Mouse (Mus musculus) myocyte (in vitro differentiated cells): Measurements from ENCODE around the gene Scd1. TPM values are rescaled to one million over a fixed set of nuclear protein-coding genes. Genes with fewer than 3 reads are reported as not detected.

ENCODE experiments used
- H3K27me3 ChIP-seq: one replicate; pipeline ENCODE4 v1.6.1; 2011; ENCODE audit not compliant: control insufficient read depth, insufficient read depth, insufficient read length
- H3K36me3 ChIP-seq: one replicate; pipeline ENCODE4 v1.6.1; 2011; ENCODE audit not compliant: control insufficient read depth, insufficient read depth
- H3K4me2 ChIP-seq: one replicate; pipeline ENCODE4 v1.6.1; 2011; ENCODE audit warnings: low read depth, control low read depth
- H3K4me3 ChIP-seq: one replicate; pipeline ENCODE4 v1.5.1; 2011; ENCODE audit warnings: mild to moderate bottlenecking, control low read depth, moderate library complexity
- H3K79me2 ChIP-seq: one replicate; pipeline ENCODE4 v1.6.1; 2011; ENCODE audit not compliant: control insufficient read depth, insufficient read depth
- H3ac ChIP-seq: one replicate; pipeline ENCODE4 v1.6.1; 2011; ENCODE audit not compliant: control insufficient read depth, insufficient read length
- CEBPB ChIP-seq: IDR thresholded peaks from 2 replicates; pipeline ENCODE4 v1.6.1; 2011; ENCODE audit warnings: mild to moderate bottlenecking, moderate library complexity; ENCODE audit not compliant: poor library complexity, insufficient read depth, severe bottlenecking
- E2F4 ChIP-seq: IDR thresholded peaks from one replicate; pipeline ENCODE4 v1.6.1; 2011; ENCODE audit warnings: mild to moderate bottlenecking, control low read depth, moderate library complexity; ENCODE audit not compliant: insufficient read depth
- MAX ChIP-seq: IDR thresholded peaks from one replicate; pipeline ENCODE4 v1.6.1; 2011; ENCODE audit warnings: low read depth, mild to moderate bottlenecking, control low read depth
- MYOD1 ChIP-seq, 3 experiments: IDR thresholded peaks; one replicate each; pipeline ENCODE4 v1.6.1; 2011; ENCODE audit warnings: control low read depth in 2 of 3, low read depth in 2 of 3, mild to moderate bottlenecking in 2 of 3, moderate library complexity in 1 of 3; ENCODE audit not compliant: insufficient read length in 2 of 3, control insufficient read depth in 1 of 3
- MYOG ChIP-seq, 3 experiments: IDR thresholded peaks; one replicate each; pipeline ENCODE4 v1.6.1; 2011; ENCODE audit warnings: control low read depth in 2 of 3, low read depth in 2 of 3, mild to moderate bottlenecking in 2 of 3; ENCODE audit not compliant: insufficient read length in 2 of 3, control insufficient read depth in 1 of 3, insufficient read depth in 1 of 3
- POLR2A ChIP-seq: IDR thresholded peaks from one replicate; pipeline ENCODE4 v1.6.1; 2011; ENCODE audit warnings: low read depth, mild to moderate bottlenecking, control low read depth, moderate library complexity; ENCODE audit not compliant: insufficient read length
- POLR2AphosphoS2 ChIP-seq: IDR thresholded peaks from one replicate; pipeline ENCODE4 v1.6.1; 2011; ENCODE audit warnings: low read depth, control low read depth; ENCODE audit not compliant: insufficient read length
- REST ChIP-seq: IDR thresholded peaks from one replicate; pipeline ENCODE4 v1.6.1; 2011; ENCODE audit warnings: mild to moderate bottlenecking, control low read depth, moderate library complexity; ENCODE audit not compliant: insufficient read depth, insufficient read length
- SRF ChIP-seq: IDR thresholded peaks from one replicate; pipeline ENCODE4 v1.6.1; 2011; ENCODE audit warnings: low read depth; ENCODE audit not compliant: control insufficient read depth, insufficient read length
- TCF12 ChIP-seq: IDR thresholded peaks from one replicate; pipeline ENCODE4 v1.6.1; 2011; ENCODE audit warnings: mild to moderate bottlenecking, control low read depth; ENCODE audit not compliant: poor library complexity, insufficient read depth, severe bottlenecking
- TCF3 ChIP-seq: IDR thresholded peaks from one replicate; pipeline ENCODE4 v1.6.1; 2011; ENCODE audit warnings: low read depth, control low read depth; ENCODE audit not compliant: insufficient read length
- USF1 ChIP-seq: IDR thresholded peaks from one replicate; pipeline ENCODE4 v1.6.1; 2011; ENCODE audit warnings: low read depth, mild to moderate bottlenecking, control low read depth, moderate library complexity
- polyA plus RNA-seq: library from polyadenylated mRNA; unstranded; fragments of >200 nt; fragmentation: generic; extraction: Trizol; gene quantifications from one replicate; pipeline ENCODE4 v1.2.1, GENCODE M21; 2012; ENCODE audit warnings: missing spikeins

Gene Scd1
- 347 TPM for polyA plus RNA-seq

DNA sequence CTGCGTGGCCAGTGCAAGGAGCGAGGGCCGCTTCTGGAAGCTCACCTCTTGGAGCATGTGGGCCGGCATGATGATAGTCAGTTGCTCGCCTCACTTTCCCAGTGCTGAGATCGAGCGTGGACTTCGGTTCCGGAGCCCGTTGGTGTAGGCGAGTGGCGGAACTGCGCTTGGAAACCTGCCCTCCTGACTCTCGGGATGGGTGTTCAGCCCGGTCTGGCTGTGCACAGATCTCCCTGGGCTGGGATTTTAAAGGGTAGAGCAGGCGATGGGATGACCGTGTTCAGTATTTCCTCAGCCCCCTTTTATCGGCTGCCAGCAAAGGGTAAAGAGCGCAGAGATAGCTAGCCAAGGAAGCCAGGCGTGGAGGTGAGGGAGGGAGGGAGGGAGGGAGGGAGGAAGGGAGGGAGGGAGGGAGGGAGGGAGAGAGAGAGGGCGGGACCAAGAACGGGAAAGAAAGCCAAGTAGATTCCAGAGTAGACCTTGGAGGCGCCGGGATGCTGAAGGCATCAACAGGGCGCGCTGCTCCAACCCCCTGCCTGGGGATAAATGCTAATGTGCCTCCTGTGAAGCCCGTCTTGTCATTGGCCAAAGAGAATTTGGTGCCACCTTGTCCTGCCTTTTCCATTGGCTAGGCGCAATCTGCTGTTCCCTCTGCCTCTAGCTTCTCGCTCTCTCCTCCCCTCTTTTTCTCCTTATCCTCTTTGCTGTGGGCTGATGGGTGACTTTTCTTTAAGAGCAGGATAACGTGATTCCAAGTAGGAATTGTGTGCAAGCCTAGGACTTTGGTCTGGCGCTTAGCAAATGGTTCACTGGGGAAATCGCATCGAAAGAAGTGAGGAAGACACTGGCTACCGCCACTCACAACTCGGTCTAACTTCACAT, at the start of gene Scd1:
TSS of gene Scd1 (minus strand) at position 539 of the 882 bp plus-strand sequence.
- Histone ChIP-seq H3K27me3 (no peaks in the 10 kb centered on the region), H3K4me2 (peak within 1 kb of the TSS; percentile 91), H3K36me3 (peaks cover 35% of the 10 kb centered on the region), H3K4me3 (peak within 1 kb of the TSS; percentile 80), H3K79me2 (peaks cover 47% of the 10 kb centered on the region), H3ac (peak within 1 kb of the TSS; percentile 50)
- TF ChIP-seq E2F4 (no peak), CEBPB (no peak), MYOG (IDR thresholded peaks at IDR 0.05; ENCODE audit: control insufficient read depth in 1 of 3, insufficient read depth in 1 of 3, insufficient read length in 2 of 3, low read depth in 2 of 3) (peak in 1 of 3 experiments; percentile 26), POLR2AphosphoS2 (peak; percentile 68), MAX (no peak), MYOD1 (IDR thresholded peaks at IDR 0.05; ENCODE audit: control insufficient read depth in 1 of 3, insufficient read length in 2 of 3, low read depth in 2 of 3) (no peak), TCF3 (no peak), USF1 (no peak), REST (no peak), POLR2A (peak; percentile 24), SRF (peak; percentile 48)

- TF ChIP-seq CEBPB (no peak), MYOD1 (IDR thresholded peaks at IDR 0.05; ENCODE audit: control insufficient read depth in 1 of 3, insufficient read length in 2 of 3, low read depth in 2 of 3) (no peak), REST (no peak), MYOG (IDR thresholded peaks at IDR 0.05; ENCODE audit: control insufficient read depth in 1 of 3, insufficient read depth in 1 of 3, insufficient read length in 2 of 3, low read depth in 2 of 3) (no peak), USF1 (no peak), POLR2A (no peak), TCF12 (no peak), MAX (no peak), E2F4 (no peak), SRF (no peak), TCF3 (no peak), POLR2AphosphoS2 (no peak)
- H3K36me3 ChIP-seq: no peaks in the 10 kb centered on the region
- H3K4me3 ChIP-seq: no peak overlapping the region
- H3K27me3 ChIP-seq: peaks cover 4% of the 10 kb centered on the region
- no peak overlapping the region for H3ac ChIP-seq
- H3K79me2 ChIP-seq: no peaks in the 10 kb centered on the region
- no peak overlapping the region for H3K4me2 ChIP-seq
Observed at GRCm38 (mm10) chr19:44455356-44455755, 47.7 kb upstream of the Scd1 start.

- no peak overlapping the region for H3K4me2 ChIP-seq
- no peak overlapping the region for H3K4me3 ChIP-seq
- TF ChIP-seq USF1 (no peak), MYOD1 (IDR thresholded peaks at IDR 0.05; ENCODE audit: control insufficient read depth in 1 of 3, insufficient read length in 2 of 3, low read depth in 2 of 3) (no peak), SRF (no peak), CEBPB (no peak), POLR2AphosphoS2 (no peak), TCF12 (no peak), MAX (no peak), REST (no peak), POLR2A (no peak), MYOG (IDR thresholded peaks at IDR 0.05; ENCODE audit: control insufficient read depth in 1 of 3, insufficient read depth in 1 of 3, insufficient read length in 2 of 3, low read depth in 2 of 3) (no peak)
- no peaks in the 10 kb centered on the region for H3K79me2 ChIP-seq
- H3ac ChIP-seq: no peak overlapping the region
- H3K27me3 ChIP-seq: peaks cover 8% of the 10 kb centered on the region
- no peaks in the 10 kb centered on the region for H3K36me3 ChIP-seq
Observed at GRCm38 (mm10) chr19:44454862-44455261, 47.2 kb upstream of the Scd1 start.

DNA sequence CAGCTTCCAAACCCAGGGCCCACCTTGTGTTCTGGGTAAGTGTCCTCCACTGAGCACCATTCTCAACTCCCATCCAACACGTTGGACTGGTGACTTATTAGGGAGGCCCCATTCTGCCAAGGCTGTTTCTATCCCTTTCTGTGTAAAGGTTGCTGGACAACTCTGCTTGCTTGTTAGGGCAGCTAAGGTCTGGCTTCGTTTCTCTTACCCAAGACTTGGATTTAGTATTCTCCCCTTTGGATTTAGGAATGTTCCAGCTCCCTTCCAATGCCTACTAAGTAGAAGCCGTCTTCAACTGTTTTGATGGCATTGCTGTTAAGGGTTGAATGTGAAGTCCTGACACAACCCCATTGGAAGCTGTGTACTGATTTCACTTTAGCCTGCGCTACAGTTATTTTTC, 40.2 kb upstream of the Scd1 start:
- H3K4me3 ChIP-seq: no peak overlapping the region
- no peaks in the 10 kb centered on the region for H3K79me2 ChIP-seq
- H3K27me3 ChIP-seq: peaks cover 18% of the 10 kb centered on the region
- H3K36me3 ChIP-seq: no peaks in the 10 kb centered on the region
- H3K4me2 ChIP-seq: no peak overlapping the region
- H3ac ChIP-seq: no peak overlapping the region
- TF ChIP-seq MYOG (IDR thresholded peaks at IDR 0.05; ENCODE audit: control insufficient read depth in 1 of 3, insufficient read depth in 1 of 3, insufficient read length in 2 of 3, low read depth in 2 of 3) (no peak), MYOD1 (IDR thresholded peaks at IDR 0.05; ENCODE audit: control insufficient read depth in 1 of 3, insufficient read length in 2 of 3, low read depth in 2 of 3) (no peak), POLR2A (no peak), REST (no peak), MAX (no peak), TCF12 (no peak), SRF (no peak), CEBPB (no peak), E2F4 (no peak)
